Mouse (Mus musculus) hindbrain, embryonic 11.5 days (tissue): ENCODE data around the gene Kcnj1. TPM values are rescaled to one million over a fixed set of nuclear protein-coding genes. Genes with fewer than 3 reads are reported as not detected.

Experiments used
- ATAC-seq: fragments of 200-750 bp; cut with Nextera tagmentation; 2 replicates; pipeline ENCODE4 v1.8.0; 2017; ENCODE audit warnings: mild to moderate bottlenecking, moderate TSS enrichment, moderate library complexity; ENCODE audit not compliant: low FRiP score
- DNase-seq: peaks from one replicate; pipeline ENCODE4 v3.0.0-alpha.2; 2015; ENCODE audit warnings: low spot score
- H3K27ac ChIP-seq: fragments of 300-500 bp; sonication (generic); 2 replicates; pipeline ENCODE4 v1.5.1; 2014; ENCODE audit warnings: mild to moderate bottlenecking, low read depth, low read length
- H3K27me3 ChIP-seq: fragments of 300-500 bp; sonication (generic); 2 replicates; pipeline ENCODE4 v1.6.1; 2014; ENCODE audit warnings: mild to moderate bottlenecking, low read length, moderate library complexity, mixed read lengths; ENCODE audit not compliant: control insufficient read depth, insufficient read depth
- H3K36me3 ChIP-seq: fragments of 300-500 bp; sonication (generic); 2 replicates; pipeline ENCODE4 v1.6.1; 2014; ENCODE audit warnings: mild to moderate bottlenecking, low read length, moderate library complexity, mixed read lengths; ENCODE audit not compliant: control insufficient read depth, insufficient read depth
- H3K4me1 ChIP-seq: fragments of 300-500 bp; sonication (generic); replicated peaks from 2 replicates; pipeline ENCODE4 v1.6.1; 2014; ENCODE audit warnings: low read length, mixed read lengths; ENCODE audit not compliant: control insufficient read depth, insufficient read depth
- H3K4me2 ChIP-seq: fragments of 300-500 bp; sonication (generic); replicated peaks from 2 replicates; pipeline ENCODE4 v1.6.1; 2014; ENCODE audit warnings: mild to moderate bottlenecking, low read depth, low read length
- H3K4me3 ChIP-seq: fragments of 300-500 bp; sonication (generic); 2 replicates; pipeline ENCODE4 v1.5.1; 2014; ENCODE audit warnings: low read depth, low read length
- H3K9ac ChIP-seq: fragments of 300-500 bp; sonication (generic); 2 replicates; pipeline ENCODE4 v1.6.1; 2014; ENCODE audit warnings: low read depth, low read length
- H3K9me3 ChIP-seq: fragments of 300-500 bp; sonication (generic); 2 replicates; pipeline ENCODE4 v1.6.1; 2016; ENCODE audit warnings: low read length; ENCODE audit not compliant: control insufficient read depth
- WGBS: fragments of 180-500 bp; shearing (Covaris S2); extraction: QIAGEN DNeasy Blood & Tissue Kit; methylation state at CpG from one replicate; pipeline ENCODE4 v1.1.7; 2014; 5-methylcytosine and 5-hydroxymethylcytosine counted together
- polyA plus RNA-seq: library from polyadenylated mRNA; unstranded; fragments of >200 nt; fragmentation: Nextera tagmentation; extraction: Ambion mirVana; gene quantifications from 2 replicates; pipeline ENCODE4 v1.2.1, GENCODE M21; 2014

Gene Kcnj1
- polyA plus RNA-seq, 1 experiment from 2014 or later = not detected

DNA sequence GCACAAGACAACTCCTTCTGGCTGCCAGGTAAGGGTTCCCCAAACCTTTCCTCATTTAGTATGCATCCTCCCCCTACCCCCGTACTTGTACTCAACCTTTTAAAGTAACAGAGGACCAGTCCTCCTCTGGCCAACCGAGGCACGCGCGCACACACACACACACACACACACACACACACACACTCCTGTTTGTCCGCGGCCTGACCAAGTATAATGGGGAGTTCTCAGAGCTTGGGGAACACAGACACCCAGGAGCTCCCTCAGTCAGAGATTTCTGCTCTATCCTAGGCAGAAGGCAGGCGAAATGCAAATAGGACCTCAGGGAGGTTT lies 36.4 kb downstream of the Kcnj1 start:
- Histone ChIP-seq H3K9ac (peak overlapping the region; percentile 65; the same call in 1 of the 2 replicates), H3K9me3 (no peaks in the 10 kb centered on the region), H3K27me3 (peaks cover 8% of the 10 kb centered on the region; the same call in 1 of the 2 replicates), H3K27ac (no peak overlapping the region), H3K4me1 (peaks cover 4% of the 10 kb centered on the region; the same call in 1 of the 2 replicates), H3K4me3 (peak overlapping the region; percentile 46), H3K4me2 (peak overlapping the region; percentile 97), H3K36me3 (no peaks in the 10 kb centered on the region)
- DNase-seq (no peak), ATAC-seq (peak; percentile 63)
- 2% methylated on average over 8 of the region's 8 CpGs for WGBS

GRCm38 (mm10) chr9:32409060-32409961 lies 37.0 kb downstream of the Kcnj1 start:
- peak; percentile 70 for ATAC-seq
- WGBS = under 1% methylated on average over 47 of the region's 47 CpGs
- Histone ChIP-seq H3K9ac (peak overlapping the region; percentile 65), H3K4me1 (peaks cover 4% of the 10 kb centered on the region; the same call in 1 of the 2 replicates), H3K27ac (peak overlapping the region; percentile 33; the same call in 1 of the 2 replicates), H3K4me2 (peak overlapping the region; percentile 97), H3K4me3 (peak overlapping the region; percentile 46), H3K36me3 (no peaks in the 10 kb centered on the region), H3K9me3 (no peaks in the 10 kb centered on the region), H3K27me3 (peaks cover 8% of the 10 kb centered on the region; the same call in 1 of the 2 replicates)
- DNase-seq = peak; percentile 72

DNA sequence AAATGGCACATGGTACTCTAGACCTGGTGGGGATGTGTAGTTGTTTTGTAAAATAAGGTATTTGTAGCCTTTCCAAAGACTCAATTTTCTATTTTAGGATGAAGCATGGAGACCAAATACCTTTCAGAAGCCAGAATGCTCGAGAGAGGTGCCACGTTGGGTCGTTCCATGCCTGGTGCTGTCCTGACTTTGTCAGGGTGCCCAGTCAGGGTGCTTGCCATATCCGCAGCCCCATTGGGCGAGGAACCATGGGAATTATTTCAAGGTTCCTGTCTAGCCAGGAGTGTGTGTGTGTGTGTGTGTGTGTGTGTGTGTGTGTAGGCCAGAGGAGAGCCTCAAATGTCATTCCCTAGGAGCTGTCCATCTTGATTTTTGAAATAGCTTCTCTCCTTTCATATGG lies 38.4 kb downstream of the Kcnj1 start:
- Histone ChIP-seq H3K27me3 (peaks cover 8% of the 10 kb centered on the region; the same call in 1 of the 2 replicates), H3K4me3 (no peak overlapping the region), H3K27ac (no peak overlapping the region), H3K36me3 (no peaks in the 10 kb centered on the region), H3K9ac (no peak overlapping the region), H3K9me3 (no peaks in the 10 kb centered on the region), H3K4me2 (no peak overlapping the region), H3K4me1 (peaks cover 4% of the 10 kb centered on the region; the same call in 1 of the 2 replicates)
- DNase-seq = no peak
- ATAC-seq = no peak
- WGBS = 88% methylated on average over 5 of the region's 5 CpGs

GRCm38 (mm10) chr9:32411507-32411906 lies 39.2 kb downstream of the Kcnj1 start:
- Histone ChIP-seq H3K36me3 (no peaks in the 10 kb centered on the region), H3K4me1 (peaks cover 4% of the 10 kb centered on the region; the same call in 1 of the 2 replicates), H3K27me3 (peaks cover 8% of the 10 kb centered on the region; the same call in 1 of the 2 replicates), H3K27ac (no peak overlapping the region), H3K4me3 (no peak overlapping the region), H3K4me2 (no peak overlapping the region), H3K9me3 (no peaks in the 10 kb centered on the region), H3K9ac (no peak overlapping the region)
- no peak for ATAC-seq
- 87% methylated on average over 5 of the region's 5 CpGs for WGBS
- DNase-seq = no peak

- peaks cover 4% of the 10 kb centered on the region; the same call in 1 of the 2 replicates for H3K4me1 ChIP-seq
- no peak overlapping the region for H3K27ac ChIP-seq
- no peak overlapping the region for H3K4me3 ChIP-seq
- H3K4me2 ChIP-seq = no peak overlapping the region
- no peaks in the 10 kb centered on the region for H3K36me3 ChIP-seq
- ATAC-seq (no peak), DNase-seq (no peak)
- H3K27me3 ChIP-seq = peaks cover 8% of the 10 kb centered on the region; the same call in 1 of the 2 replicates
- 74% methylated on average over 10 of the region's 10 CpGs for WGBS
- H3K9ac ChIP-seq = no peak overlapping the region
- no peaks in the 10 kb centered on the region for H3K9me3 ChIP-seq
Observed at GRCm38 (mm10) chr9:32412836-32413580, 40.7 kb downstream of the Kcnj1 start.

- no peak overlapping the region for H3K4me3 ChIP-seq
- no peaks in the 10 kb centered on the region for H3K36me3 ChIP-seq
- DNase-seq (no peak), ATAC-seq (no peak)
- no peaks in the 10 kb centered on the region for H3K4me1 ChIP-seq
- no peak overlapping the region for H3K27ac ChIP-seq
- no peaks in the 10 kb centered on the region for H3K9me3 ChIP-seq
- H3K9ac ChIP-seq = no peak overlapping the region
- WGBS = 40% methylated on average over 1 of the region's 1 CpGs
- 0 out of 2 replicates have a peak, but pooled peaks cover 2% of the 10 kb centered on the region for H3K27me3 ChIP-seq
- no peak overlapping the region for H3K4me2 ChIP-seq
Observed at GRCm38 (mm10) chr9:32414956-32415355, 42.7 kb downstream of the Kcnj1 start.

GRCm38 (mm10) chr9:32415952-32416351 lies 43.7 kb downstream of the Kcnj1 start:
- no peak for DNase-seq
- H3K4me3 ChIP-seq = no peak overlapping the region
- H3K4me2 ChIP-seq = no peak overlapping the region
- no peak overlapping the region for H3K27ac ChIP-seq
- no peaks in the 10 kb centered on the region for H3K27me3 ChIP-seq
- H3K36me3 ChIP-seq = no peaks in the 10 kb centered on the region
- no peak for ATAC-seq
- WGBS = 90% methylated on average over 3 of the region's 3 CpGs
- H3K9me3 ChIP-seq = no peaks in the 10 kb centered on the region
- H3K4me1 ChIP-seq = no peaks in the 10 kb centered on the region
- H3K9ac ChIP-seq = no peak overlapping the region

DNA sequence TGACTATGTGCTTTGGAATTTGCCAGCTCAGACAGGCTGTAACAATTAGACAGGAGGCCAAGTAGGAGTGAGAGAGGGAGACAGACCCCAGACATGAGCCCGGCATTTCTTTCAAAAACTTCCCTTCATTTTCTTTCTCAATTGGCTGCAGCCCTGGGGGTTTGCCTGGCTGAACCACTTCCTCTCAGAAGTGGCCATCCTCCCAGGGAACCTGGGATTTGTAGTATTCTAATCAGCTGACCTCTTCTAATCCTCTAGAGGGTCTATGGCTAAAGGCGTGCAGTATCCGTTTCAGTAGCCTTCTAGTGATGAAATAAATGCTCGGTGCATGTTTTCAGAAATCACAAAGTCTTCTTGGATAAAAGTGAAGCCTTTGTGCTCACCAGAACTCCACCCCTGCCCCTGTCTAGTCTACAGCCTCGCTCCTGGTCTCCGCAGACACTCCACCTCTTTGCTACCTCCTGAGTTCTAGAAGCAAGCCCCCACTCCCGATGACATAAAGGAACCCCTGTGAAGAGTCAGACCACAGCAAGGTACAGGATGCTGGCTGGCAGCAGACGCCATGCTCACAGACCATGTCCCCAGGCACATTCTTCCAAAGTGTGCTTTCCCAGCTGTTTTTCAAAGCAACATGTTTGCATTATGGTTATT lies 45.3 kb downstream of the Kcnj1 start:
- ATAC-seq (no peak), DNase-seq (peak; percentile 11)
- Histone ChIP-seq H3K27me3 (no peaks in the 10 kb centered on the region), H3K9me3 (no peaks in the 10 kb centered on the region), H3K4me2 (no peak overlapping the region), H3K36me3 (no peaks in the 10 kb centered on the region), H3K4me3 (no peak overlapping the region), H3K9ac (no peak overlapping the region), H3K27ac (no peak overlapping the region), H3K4me1 (no peaks in the 10 kb centered on the region)
- WGBS = 42% methylated on average over 8 of the region's 8 CpGs
